Mouse (Mus musculus) neutrophil, adult 5-6 weeks (primary cell): ENCODE results near the gene Zbtb14. TPM values are rescaled to one million over a fixed set of nuclear protein-coding genes. Genes with fewer than 3 reads are reported as not detected.
A peak's percentile ranks its signal among the peaks of the same experiment; 100 is the strongest.

Experiments
- ATAC-seq: fragments of 151-379, 151-347 bp; 2 replicates; pipeline ENCODE4 v1.8.0; 2017; ENCODE audit warnings: mild to moderate bottlenecking, moderate TSS enrichment; ENCODE audit not compliant: insufficient number of reproducible peaks, poor library complexity, low FRiP score, severe bottlenecking; ENCODE audit errors: extremely low read depth
- total RNA-seq: library from RNA; stranded (forward); fragments of 200-1000 nt; gene quantifications from 2 replicates; pipeline ENCODE4 v1.2.3, GENCODE M21; 2017

Zbtb14 gene
- 19.8 and 21.7 TPM in 2 replicates for total RNA-seq

GRCm38 (mm10) chr17:69382511-69383100, at the start of gene Zbtb14:
Gene Zbtb14, plus strand, starts transcription at chr17:69383050.
- ATAC-seq: peak; percentile 81

DNA sequence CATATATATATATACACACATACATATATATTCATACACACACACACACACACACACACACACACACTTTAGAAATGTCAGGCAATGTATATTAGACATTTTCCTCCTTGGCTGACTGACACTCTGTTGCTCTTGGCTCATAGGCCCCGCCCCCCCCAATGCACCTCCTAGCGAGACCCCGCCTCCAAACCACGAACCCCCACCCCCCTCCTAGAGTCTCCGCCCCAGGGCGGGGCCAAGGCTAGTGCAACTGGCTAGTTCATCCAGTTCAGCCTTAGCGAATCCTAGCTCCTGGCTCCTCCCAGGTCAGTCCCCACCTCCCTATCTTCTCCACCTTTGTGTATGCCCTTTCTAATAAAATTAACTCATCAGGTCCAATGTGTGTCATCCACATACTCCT, 36.8 kb upstream of the Zbtb14 start:
- ATAC-seq: no peak

DNA sequence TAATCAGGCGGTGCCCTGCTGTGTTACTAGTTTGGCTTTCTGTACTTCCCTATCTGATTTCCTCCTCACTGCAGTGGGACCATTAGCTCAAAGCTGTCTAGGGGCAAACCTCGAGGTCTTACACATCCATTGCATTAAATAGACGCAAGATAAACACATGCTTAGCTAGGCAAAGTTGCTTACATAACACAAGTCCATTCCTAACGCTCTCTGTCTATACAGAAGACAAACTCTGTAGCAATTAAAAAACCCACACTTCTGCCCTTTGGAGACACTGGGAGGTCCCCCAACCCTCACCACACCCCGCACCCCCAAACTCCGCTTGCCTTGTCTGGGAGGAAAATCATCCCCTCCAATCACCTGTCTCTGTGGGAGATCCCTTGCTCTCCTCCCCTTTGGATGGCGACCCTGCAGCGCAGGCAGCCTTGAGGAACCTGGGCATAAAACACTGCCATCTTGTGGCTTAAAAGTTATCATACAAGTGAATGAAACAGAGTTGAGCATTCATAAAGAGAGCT, 33.8 kb upstream of the Zbtb14 start:
- ATAC-seq: no peak

- ATAC-seq: peak; percentile 55; the same call in 1 of the 2 replicates
Observed at GRCm38 (mm10) chr17:69365049-69365448, 17.8 kb upstream of the Zbtb14 start.

GRCm38 (mm10) chr17:69380838-69381237, 2.0 kb upstream of the Zbtb14 start:
- no peak for ATAC-seq

DNA sequence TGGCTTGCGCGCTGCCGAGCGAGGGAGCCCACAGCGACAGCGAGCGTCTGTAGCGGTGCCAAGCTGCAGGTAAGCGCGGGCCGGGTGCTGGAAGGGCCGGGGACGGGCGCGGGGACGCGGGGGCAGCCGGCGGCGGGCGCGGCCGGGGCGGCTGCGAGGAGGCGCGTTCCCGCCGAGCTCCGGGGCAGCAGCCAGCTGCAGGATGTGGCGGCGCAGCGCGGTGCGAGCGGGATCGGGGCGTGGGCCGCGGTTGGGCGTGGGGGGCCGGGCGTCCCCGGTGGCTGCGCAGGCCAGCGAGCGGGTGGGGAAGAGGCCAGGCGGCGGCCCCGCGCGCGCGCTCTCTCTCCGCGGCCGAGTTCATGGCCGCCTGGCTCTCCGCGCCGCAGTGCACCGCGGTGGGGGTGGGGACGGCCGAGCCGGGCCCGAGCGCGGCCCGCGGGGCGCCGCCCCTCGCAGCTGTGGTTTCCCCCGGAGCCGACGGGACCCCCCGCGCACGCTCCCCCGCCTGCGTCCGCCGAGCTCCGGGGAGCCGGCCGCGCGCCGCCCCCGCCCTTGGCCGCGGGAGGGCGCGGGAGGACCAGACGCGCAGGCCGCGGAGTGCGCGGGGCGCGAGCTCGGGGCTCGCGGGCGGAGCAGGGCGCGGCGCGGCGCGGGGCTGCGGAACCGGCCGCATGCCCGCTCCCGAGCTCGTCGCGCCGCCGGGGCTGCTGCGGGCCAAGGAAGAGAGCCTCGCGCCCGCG, 521 bp downstream of the Zbtb14 start:
- ATAC-seq: peak; percentile 8; the same call in 1 of the 2 replicates

- ATAC-seq: 0 out of 2 replicates have a peak, but pooled peaks have one; percentile 5
Observed at GRCm38 (mm10) chr17:69383941-69384665, 1.3 kb downstream of the Zbtb14 start.

DNA sequence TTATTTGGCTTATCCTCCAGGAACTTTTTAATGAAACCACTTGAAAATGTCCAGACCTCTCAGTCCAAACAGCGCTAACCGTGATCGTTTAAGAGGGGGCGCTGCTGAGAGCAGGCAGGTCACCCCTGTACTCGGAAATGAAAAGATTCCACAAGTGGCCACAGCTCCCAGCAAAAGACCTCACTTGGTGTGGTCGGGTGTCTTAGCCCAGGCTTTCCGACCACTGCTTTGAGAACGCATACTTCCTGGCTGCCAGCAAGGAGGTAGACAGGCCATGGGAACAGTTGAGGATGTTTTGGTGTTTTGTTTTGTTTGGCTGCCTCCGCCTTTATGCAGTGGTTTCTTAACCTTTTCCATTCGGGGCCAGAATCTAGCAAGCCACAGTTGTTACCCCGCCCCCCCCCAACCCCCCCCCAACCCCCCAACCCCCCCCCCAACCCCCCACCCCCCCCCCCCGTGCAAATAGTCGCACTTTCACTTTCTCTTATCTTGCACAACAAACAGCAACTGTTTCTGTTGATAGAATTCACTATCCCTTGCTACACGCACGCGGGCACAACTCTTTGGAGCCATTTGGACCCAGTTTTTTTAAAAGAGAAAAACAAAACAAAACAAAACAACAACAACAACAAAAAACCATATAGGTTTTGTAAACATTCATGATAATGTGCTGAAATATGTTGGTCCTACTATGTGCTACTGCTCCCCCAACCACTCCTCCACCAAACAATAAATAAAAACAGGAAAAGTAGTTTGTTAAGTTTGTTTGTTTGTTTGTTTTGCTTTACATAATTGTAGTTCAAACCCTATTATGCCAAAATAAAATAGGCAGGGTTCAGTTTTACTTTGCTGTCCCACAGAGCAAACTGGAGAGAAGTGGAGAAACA, 13.5 kb downstream of the Zbtb14 start:
- peak; percentile 62; the same call in 1 of the 2 replicates for ATAC-seq

- ATAC-seq: no peak
Observed at GRCm38 (mm10) chr17:69397163-69397562, 14.3 kb downstream of the Zbtb14 start.

DNA sequence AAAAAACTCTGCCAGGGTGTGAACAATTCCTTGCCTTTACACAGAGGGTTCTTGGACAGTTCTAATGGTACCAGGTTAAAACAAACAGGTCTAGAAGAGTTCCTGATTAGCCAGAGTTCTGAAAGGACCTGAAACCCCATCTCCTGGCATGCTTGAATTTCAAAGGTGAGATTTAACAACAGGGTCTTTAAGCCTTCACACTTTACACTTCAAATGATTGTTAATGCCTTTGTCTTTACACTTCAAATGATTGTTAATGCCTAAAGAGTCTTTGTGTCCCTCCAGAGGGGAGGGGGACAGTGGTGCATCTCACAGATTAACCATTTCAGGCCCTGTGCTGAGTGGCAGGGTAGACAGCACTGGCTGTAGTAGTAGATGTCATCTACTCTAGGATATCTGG, 15.2 kb downstream of the Zbtb14 start:
- no peak for ATAC-seq

- ATAC-seq: no peak
Observed at GRCm38 (mm10) chr17:69401146-69401545, 18.3 kb downstream of the Zbtb14 start.

DNA sequence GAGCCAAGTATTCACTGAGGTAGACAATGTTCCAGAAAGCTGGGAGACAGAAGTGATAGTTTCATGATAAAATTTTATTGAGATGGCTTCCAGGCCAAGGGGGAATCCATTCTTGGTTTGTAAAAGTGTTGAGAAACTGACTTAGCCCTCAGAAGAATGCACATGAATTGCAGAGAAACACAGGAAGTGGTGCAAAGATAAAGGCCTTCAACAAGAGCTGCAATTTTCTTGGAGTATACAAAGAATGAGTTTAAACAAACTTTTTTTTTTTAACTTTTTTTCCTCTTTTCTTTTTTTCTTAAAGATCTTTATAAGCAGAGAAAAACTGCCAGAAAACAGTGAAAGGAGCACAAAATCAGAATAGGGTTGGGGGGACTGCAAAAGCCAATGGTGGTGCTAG, 33.3 kb downstream of the Zbtb14 start:
- no peak for ATAC-seq

GRCm38 (mm10) chr17:69416920-69417661, 34.2 kb downstream of the Zbtb14 start:
- ATAC-seq: peak; percentile 95

GRCm38 (mm10) chr17:69417724-69418373, 35.0 kb downstream of the Zbtb14 start:
- peak; percentile 39; the same call in 1 of the 2 replicates for ATAC-seq

DNA sequence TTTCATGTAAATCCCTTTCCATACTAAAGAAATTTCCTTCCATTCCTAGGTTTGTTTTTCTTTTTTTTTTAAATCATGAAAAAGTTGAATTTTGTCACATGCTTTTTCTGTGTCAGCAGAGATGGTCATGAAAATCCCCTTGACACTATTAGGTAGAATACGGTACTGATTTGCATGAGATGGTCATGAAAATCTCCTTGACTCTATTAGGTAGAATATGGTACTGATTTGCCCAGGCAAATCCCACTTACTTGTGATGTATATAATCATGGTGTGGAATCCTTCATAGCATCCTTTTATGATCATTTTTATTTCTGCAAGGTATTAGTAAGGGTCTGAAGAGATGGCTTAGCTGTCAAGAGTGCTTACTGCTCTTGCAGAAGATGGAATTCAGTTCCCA, 38.7 kb downstream of the Zbtb14 start:
- no peak for ATAC-seq

DNA sequence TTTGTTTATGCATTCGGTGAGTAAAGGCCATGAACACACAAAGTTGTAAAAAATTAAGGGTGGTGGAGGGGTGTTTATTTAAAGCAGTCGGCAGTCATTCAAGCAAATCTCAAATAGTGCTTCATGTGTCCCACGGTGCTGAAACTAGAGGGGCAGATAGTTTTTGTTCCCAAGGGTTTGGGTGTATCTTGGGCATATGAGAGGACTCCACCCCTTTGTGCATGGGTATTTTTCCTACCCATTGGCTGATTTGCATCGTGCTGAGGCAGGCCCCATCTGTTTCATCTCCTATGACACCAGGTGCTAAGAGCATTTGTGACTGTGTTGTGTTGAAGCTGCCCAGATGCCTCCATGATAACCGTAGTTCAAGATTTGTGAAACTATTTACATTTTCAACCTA, 55.0 kb downstream of the Zbtb14 start:
- ATAC-seq: no peak

GRCm38 (mm10) chr17:69438486-69438885, 55.6 kb downstream of the Zbtb14 start:
- no peak for ATAC-seq
